Mouse (Mus musculus) thymus, adult 2 months (tissue): ENCODE measurements around the gene 6030468B19Rik.

Experiments used
- CTCF ChIP-seq: fragments of 200-500 bp; IDR thresholded peaks from 2 replicates; pipeline ENCODE4 v1.5.1; 2012; ENCODE audit warnings: mild to moderate bottlenecking, control low read depth, low read length, moderate library complexity, borderline replicate concordance; ENCODE audit not compliant: control insufficient read depth, poor library complexity, insufficient read depth; ENCODE audit errors: extremely low read depth
- POLR2A ChIP-seq: fragments of 200-500 bp; IDR thresholded peaks from 2 replicates; pipeline ENCODE4 v1.6.1; 2012; ENCODE audit warnings: mild to moderate bottlenecking, low read length, control low read depth, moderate library complexity; ENCODE audit not compliant: control insufficient read depth, poor library complexity, insufficient read depth; ENCODE audit errors: extremely low read depth

GRCm38 (mm10) chr11:117791441-117791761, 6.1 kb upstream of the 6030468B19Rik start:
- TF ChIP-seq CTCF (no peak), POLR2A (no peak)
